Mouse (Mus musculus) heart, postnatal 14 days (tissue): ENCODE data around the gene Usp1. TPM values are rescaled to one million over a fixed set of nuclear protein-coding genes. Genes with fewer than 3 reads are reported as not detected.
"Not testable (repeated sequence)": the region's sequence is repeated elsewhere in the genome, so short reads cannot be mapped to it uniquely, and the experiment has no call there.

Source experiments
- DNase-seq, 2 experiments: peaks; one replicate each; pipeline ENCODE4 v3.0.0; 2021 to 2022
- intact Hi-C: fragments of 180-260 bp; cut with DNase I; formaldehyde crosslinking; loops from one replicate; pipeline ENCODE4 v1.15.1; 2025
- long read RNA-seq, 2 experiments: library from polyadenylated mRNA; stranded (forward); transcript quantifications; one replicate each; pipeline ENCODE4 v2.0.0; 2021
- total RNA-seq, 2 experiments: library from RNA; stranded (reverse); gene quantifications; 2 replicates each; pipeline ENCODE4 v1.2.3; 2021

The Usp1 gene
- total RNA-seq: 10 to 100 TPM; 15.8 to 19.6 TPM
- long read RNA-seq, experiment 1, transcript Usp1-201 (9 exons, 3,577 nt): major isoform, 6 of 19 reads
- long read RNA-seq, experiment 1, partial matches to known transcripts: 0 of 19 reads
- long read RNA-seq, experiment 1, other reads (novel, unspliced or antisense): 10 of 19 reads
- long read RNA-seq, experiment 2, transcript Usp1-202 (9 exons, 3,527 nt): major isoform, 12 of 31 reads
- long read RNA-seq, experiment 2, transcript Usp1-201 (9 exons, 3,577 nt): minor isoform, 9 of 31 reads
- long read RNA-seq, experiment 2, partial matches to known transcripts: 2 of 31 reads
- long read RNA-seq, experiment 2, other reads (novel, unspliced or antisense): 8 of 31 reads

DNA sequence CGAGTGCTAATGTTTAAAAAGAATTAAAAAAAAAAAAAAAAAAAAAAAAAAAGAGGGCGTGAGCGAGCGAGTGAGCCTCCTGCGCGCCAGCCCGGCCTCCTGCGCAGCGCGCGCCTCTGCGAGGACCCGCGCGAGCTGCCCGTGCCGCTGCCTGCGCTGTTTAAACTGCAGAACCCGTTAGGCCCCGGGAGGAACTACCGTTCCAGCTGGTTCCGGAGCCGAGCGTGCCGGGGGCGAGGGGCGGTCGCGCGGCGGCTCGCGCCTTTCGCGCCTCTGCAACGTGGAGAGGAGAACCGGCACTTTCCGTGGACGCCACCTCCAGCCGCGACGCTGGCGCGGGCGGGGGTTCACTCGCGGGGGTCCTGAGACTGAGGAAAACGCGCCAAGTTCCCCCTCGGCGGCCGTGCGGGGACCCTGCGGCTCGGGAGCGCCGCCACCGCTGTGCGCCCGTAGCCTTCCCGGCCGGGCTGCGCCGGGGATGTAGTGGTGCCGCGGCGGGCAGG is at the start of gene Usp1:
TSS of gene Usp1 (plus strand) at position 243 of the 503 bp plus-strand sequence.
- intact Hi-C loops: loop anchor here (5.0 kb wide), 1 partner anchor 259 kb away; no protein-coding TSS in a partner anchor
- peak; percentile 86 to 87 for DNase-seq

DNA sequence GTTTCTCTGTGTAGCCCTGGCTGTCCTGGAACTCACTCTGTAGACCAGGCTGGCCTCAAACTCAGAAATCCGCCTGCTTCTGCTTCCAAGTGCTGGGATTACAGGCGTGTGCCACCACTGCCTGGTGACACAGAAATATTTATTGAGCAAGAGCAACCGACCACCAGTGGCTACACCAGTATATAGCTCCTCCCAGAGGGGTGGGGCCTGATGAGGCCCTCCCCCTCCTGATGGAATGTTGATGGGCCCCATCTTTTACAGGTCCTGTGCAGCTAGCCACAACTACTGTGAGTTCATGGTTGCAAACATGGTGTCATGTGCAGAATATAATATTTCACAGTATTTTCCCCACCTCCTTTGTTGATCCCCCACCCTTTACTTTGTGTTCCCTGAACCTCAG is 40.9 kb upstream of the Usp1 start:
- intact Hi-C loops: no loop called here
- no peak for DNase-seq

DNA sequence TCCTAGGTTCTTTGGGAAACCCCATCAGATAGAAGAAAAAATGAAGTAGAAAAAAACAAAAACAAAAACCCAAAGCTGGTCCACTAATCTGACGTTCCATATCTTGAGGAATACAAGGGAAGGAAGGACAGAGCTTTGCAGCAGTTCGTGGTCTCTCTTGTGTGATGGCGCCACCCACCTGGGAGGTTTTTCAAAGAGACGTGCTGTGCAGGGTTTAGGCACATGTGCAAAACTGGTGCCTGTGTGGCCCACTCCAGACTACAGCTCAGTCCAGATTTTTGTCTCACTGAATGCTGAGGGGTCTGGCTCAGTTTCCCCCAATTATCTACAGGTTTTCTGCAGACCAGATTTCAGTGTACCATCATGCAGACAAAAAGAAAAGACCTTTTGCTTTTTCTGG is 37.2 kb upstream of the Usp1 start:
- no peak for DNase-seq
- intact Hi-C loops: loop anchor here (5.0 kb wide), 1 partner anchor 164 kb away; no protein-coding TSS in a partner anchor

DNA sequence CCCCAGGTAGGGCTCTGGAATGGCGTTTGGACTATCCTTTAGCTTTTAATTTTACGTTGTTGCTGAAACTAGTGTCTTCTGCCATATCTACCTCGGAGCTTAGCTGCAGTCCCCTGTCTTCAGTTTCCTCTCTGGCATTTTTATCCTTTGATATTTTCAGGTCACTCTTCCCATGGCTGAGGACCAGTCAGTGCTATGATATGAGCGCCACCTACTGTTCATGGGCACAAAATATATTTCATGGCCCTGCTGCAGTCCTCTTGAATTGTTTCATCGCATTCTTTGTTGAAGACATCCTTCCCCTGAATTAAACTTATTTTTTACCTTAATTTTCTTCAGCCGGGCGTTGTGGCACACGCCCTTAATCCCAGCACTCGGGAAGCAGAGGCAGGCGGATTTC is 36.5 kb upstream of the Usp1 start:
- intact Hi-C loops: loop anchor here (1.0 to 5.0 kb wide), 2 partner anchors 148 to 165 kb away; no protein-coding TSS in a partner anchor
- DNase-seq: peak; percentile 36 to 71

DNA sequence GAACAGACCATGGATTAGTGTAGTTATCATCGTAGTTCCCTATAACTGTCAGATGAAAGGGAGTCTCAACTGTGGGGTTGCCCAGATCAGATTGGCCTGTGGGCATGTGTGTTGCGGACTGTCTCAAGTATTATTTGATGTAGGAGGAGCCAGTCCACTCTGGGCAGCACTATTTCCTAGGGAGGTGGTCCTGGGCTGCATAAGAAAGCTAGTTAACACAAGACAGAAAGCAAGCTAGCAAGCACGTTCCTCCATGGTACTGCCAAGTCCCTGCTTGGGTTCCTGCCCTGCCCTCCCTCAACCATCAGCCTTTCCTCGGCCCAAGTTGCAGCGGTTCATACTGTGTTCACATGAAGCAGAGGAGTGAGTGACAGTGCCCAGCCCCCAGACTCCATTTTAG is 13.4 kb upstream of the Usp1 start:
- intact Hi-C loops: no loop called here
- DNase-seq: no peak

DNA sequence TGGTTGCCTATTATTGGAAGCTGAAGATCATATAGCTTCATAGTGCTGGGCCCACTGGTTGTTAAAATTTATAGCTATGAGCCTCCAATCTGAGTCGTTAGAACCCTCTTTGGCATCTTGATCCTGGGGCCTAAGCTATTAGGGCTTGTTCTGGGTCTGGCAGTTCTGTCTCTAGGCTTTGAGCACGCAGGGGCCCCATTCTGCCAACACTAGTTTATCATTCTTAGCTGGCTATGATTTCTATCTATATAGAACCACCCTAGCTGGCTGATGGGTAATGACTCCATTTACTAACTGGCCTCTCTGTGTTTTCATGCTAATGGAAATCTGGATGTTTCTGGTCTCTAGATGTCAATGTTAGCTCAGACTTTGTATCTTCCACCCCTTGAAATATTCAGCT is 5.9 kb upstream of the Usp1 start:
- intact Hi-C loops: no loop called here
- no peak for DNase-seq

DNA sequence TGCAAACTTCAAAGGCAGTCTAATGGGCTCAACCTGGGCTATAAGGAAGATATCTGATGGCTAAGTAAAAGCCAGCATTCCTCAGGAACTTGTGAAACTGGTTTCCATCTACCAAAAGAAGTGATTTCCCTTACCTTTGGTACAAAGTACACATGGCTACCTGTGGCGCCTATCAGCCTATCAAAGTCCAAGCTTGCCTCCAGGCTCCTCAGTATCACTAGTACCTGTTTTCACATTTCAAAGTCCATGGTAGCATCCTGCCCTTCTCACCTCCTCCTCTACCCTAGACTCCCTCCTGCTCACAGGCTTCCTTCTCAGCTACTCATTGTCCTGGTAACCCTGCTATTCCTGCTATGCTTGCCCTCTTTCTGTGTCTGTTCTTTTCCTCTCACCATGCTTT is 5.4 kb upstream of the Usp1 start:
- intact Hi-C loops: no loop called here
- no peak for DNase-seq

DNA sequence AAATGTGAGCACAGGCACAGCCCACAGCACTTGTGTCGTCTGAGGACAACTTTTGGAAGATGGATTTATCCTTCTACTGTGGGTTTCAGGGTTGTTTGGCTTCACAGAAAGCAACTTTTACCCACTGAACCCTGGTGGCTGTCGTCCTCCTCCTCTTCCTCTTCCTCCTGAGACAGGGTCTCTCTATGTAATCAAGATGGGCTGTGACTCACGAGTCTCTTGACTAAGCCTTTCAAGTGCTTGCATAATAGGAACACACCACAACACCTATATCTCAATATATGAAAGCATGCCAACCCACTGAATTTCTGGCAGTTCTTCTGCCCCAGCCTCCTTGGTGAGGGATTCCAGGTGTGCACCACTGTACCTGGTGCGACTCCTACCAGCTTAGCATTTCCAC is 2.7 kb upstream of the Usp1 start:
- DNase-seq: no peak
- intact Hi-C loops: loop anchor here (5.0 kb wide), 1 partner anchor 261 kb away; no protein-coding TSS in a partner anchor

DNA sequence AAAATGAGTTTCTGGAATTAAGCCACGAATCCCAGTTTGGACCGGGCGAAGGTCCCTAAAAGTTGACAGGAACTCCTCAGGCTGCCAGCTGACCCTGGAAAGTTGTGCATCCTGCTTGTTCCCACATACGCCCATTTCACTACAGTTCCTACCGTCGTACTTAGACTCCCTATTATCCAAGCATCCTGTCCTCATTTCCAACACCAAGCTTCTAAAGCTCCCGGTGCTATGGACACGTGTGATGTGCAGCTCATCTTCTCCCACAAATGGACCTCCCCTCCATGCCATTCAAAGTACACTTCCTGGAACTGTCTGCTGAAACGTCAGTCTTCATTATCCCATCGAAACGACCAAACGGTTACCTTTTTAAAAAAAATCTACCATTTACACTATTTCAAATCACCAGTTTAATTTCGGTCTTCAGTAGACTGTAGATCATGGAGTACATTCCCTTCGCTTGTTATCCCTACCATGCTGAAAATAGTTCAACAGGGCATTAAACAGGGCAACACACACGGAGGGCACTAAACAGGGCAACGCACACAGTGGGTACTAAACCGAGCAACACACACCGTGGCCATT is 1.5 kb upstream of the Usp1 start:
- intact Hi-C loops: loop anchor here (5.0 kb wide), 1 partner anchor 260 kb away; no protein-coding TSS in a partner anchor
- peak in 1 of 2 experiments; percentile 4 for DNase-seq

DNA sequence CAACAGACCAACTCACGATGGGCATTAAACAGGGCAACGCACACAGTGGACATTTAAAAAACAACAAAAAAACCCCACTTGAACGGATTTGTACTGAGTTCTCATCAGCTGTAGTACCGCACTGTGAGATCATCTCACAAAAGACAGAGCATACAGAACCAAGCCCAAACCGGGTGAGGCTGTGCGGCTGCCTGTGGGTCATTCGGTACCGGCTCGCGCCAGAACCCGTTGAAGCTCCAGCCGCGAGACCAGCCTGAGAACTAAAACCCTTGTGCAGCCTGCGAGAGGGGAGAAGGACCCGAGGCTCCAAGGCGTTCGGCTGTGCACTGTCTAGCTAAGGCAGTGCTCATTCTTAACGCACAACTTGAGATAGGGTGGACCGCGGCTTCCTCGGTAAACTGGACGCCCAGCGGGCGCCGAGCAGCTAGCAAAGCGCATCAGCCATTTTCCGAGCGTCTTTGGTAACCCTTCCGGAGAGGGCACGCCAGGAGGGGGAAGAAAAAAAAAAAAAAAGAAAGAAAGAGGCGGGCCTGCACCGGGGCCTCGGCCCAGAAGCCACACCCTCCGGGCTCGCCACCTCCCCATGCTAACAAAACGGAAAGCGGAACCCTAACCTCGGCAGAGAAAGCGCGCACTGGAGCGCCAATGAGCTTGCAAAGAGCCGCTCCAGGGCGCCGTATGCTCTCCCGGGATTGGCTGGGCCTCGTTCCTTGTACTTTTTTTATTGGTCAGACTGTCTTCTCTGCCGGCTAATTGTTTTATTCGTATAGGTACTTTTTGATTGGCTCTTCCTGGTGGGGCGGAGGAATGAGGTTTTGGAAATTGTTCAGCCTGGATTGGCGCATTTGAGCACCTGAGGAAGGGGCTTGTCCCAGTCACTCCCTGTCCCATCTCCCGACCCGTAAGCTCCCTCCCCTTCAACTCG is 705 bp upstream of the Usp1 start:
- DNase-seq: peak; percentile 94
- intact Hi-C loops: loop anchor here (5.0 kb wide), 1 partner anchor 259 kb away; no protein-coding TSS in a partner anchor

DNA sequence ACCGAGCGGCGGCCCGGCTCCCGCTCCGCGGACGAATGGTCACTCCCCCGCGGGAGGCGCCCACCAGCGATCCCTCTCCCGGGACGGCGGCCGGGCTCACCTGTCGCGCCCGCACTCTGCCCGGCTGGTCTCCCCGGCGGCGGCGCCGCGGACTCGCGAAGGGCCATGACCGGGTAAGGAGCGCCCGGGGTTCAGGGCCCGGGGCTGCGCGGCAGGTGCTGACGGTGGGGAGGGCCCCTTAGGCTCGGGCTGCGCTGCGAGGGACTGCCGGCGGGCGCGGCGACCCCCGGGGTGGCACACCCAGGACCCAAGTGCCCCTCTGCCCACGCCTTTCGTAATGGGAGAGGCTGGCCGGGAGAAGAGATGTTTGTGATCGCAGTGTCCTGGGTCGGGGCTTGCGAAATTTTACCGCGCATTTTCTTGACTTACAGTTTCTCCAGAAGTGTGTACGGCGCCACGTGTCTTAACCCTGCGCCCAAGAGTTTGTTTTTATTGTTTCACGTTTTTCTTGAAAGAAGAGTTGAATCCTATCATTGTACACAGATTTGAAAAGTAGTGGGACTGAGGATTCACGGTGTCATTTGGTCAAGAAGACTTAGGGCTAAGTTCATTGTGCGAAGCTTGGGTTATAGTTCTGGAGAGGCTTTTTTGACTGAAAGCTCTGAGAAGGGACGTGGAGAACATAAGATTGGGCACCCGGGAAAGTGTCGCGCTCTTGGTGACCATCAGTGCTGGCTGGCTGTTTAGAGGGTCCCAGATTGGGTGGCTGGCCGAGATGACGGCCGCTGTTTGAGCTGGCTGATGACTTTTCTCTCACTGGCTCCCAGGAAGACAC is 678 bp downstream of the Usp1 start:
- DNase-seq: peak in 1 of 2 experiments; percentile 13
- intact Hi-C loops: loop anchor here (5.0 kb wide), 1 partner anchor 258 kb away; no protein-coding TSS in a partner anchor

DNA sequence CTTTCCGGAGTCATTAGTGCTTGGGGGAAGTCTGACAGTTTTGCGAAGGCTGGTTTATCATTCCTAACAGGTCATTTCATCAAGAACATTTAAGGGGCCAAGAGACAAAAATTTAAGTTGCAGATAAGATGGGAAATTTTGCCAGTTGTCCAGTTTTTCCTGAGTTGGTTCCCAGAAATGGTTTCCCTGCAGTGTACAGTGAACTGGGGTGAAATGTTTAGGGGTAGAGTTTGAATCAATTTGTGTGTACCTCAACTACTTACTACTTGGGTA is 1.2 kb downstream of the Usp1 start:
- no peak for DNase-seq
- intact Hi-C loops: loop anchor here (5.0 kb wide), 1 partner anchor 257 kb away; no protein-coding TSS in a partner anchor

DNA sequence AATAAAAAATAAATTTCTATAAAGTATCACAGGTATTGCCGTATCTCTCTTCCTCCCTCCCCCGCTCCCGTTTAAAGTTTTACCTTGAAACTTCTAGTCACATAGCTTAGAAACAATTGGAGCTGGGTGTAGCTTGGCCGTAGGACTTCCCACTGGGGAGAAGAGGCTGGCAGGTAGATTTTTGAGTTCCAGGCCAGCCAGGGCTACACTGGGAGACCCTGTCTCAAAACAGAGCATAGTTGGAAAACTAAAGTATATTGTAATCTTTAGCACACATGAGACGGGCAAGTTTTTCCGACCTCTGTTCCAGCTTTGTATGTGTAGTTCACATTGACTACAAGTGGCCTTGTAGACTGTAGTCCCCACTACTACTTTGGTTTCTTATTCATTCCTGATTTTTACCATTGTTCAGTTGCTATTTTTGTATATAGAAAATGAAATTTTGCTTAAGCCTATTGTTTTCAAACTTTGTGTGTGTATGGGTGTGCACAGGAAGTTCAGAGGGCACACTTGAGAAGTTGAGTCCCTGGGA is 1.7 kb downstream of the Usp1 start:
- no peak for DNase-seq
- intact Hi-C loops: no loop called here

DNA sequence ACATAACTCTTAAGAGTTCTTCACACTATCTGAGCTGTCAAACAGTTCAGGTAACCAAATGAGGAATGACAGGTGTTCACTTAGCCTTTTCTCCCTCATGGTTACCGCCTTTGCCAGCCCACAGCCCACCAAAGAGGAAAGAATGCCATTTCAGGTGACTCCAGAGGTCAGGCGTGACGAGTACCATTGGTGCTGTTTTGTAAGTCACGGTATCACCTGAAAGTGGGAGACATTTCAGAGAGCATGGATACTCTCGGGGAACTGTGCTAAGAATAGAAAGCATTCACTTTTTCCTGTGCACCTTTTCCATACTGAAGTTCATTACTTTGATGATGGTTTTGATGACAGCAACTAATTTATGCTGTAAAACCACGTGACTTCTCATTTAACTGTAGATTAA is 12.4 kb downstream of the Usp1 start:
- intact Hi-C loops: loop anchor here (5.0 kb wide), 1 partner anchor 246 kb away; no protein-coding TSS in a partner anchor
- DNase-seq: no peak

DNA sequence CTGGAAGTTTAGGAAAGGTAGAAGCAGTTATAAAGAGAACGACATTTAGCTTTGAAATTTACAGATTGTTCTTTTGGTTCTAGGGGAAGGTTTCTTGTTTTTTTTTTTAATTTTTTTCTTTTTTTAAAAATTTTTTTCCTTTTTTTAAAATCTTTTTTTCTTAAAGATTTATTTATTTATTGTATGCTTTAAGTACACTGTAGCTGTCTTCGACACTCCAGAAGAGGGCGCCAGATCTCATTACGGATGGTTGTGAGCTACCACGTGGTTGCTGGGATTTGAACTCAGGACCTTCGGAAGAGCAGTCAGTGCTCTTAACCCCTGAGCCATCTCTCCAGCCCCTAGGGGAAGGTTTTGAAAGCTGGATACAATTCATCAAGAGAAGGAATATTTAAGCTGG is 14.6 kb downstream of the Usp1 start:
- intact Hi-C loops: loop anchor here (5.0 kb wide), 1 partner anchor 244 kb away; no protein-coding TSS in a partner anchor
- DNase-seq: not testable (repeated sequence)

DNA sequence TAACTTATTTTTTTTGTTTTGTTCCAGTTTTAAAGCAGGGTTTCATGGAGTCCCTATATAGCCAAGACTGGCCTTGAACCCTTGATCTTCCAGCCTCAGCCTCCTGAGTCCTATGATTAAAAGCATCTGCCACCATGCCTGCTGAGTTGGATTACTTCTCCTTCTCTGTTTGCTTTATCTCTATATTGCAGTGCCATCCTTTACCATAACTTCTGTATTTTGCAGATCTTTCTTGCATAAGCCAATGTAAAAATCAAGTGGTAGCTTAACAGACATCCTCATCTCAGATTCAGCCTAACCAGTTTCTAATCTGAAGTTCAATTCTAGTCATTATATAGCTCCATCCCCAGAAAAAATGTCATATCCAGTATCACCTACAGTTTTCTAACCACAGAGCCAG is 27.0 kb downstream of the Usp1 start:
- no peak for DNase-seq
- intact Hi-C loops: no loop called here

DNA sequence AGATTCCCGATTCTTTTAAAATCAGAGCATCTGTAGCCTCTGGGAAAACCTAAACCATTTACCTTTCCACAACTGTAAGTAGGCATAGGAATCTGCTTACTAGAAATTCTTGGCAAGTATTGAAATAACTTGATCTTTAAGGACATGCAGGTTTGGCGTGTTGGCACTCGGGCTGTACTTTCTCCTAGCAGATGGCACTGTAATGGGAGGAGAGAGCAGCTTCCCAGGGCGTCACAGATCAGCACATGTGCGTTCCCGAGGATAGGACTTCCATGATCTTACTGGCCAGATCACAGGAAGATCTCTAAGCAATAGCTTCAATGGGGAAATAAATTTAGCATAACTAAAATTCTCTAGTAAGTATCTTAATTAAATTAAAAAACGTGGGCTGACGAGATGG is 32.4 kb downstream of the Usp1 start:
- intact Hi-C loops: no loop called here
- DNase-seq: no peak

DNA sequence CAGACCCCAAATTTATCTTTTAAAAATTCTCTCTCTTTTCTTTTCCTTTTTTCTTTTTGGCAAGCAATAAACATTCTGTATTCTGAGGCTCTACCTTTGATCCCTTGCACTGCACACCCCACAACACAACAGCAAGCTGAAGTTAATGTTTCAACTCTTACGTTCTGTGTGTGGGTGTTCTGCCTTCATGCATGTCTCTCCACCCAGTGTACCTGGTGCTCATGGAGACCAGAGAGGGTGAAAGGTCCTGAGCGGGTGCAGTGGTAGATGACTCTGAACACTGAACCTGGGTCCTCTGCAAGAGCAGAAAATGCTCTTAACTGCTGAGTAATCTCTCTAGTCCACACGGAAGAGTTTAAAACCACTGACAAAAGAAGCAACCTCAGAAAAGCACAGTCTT is 36.6 kb downstream of the Usp1 start:
- no peak for DNase-seq
- intact Hi-C loops: no loop called here

DNA sequence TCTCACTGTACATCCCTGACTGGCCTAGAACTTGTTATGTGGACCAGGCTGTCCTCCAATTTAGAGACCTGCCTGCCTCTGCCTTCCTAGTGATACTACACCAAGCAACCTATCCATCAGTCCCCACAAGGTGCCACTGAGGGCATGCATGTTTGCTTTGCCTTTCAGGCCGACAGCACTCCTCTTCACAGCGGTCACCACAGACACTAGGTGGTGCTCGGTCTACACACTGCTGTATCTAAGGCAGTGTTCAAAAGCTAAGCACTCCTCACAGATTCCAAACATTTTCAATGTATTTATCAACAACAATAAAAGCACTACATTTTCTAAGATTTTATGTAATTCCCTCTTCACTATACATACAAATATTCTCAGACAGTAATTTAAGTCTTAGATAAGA is 46.3 kb downstream of the Usp1 start:
- intact Hi-C loops: loop anchor here (5.0 kb wide), 1 partner anchor 212 kb away; no protein-coding TSS in a partner anchor
- no peak for DNase-seq
